Mouse (Mus musculus) gastrocnemius, adult 18-20 months (tissue): Measurements from ENCODE around the gene Ubqlnl. TPM values are rescaled to one million over a fixed set of nuclear protein-coding genes. Genes with fewer than 3 reads are reported as not detected.

Source experiments
- DNase-seq: peaks from one replicate; pipeline ENCODE4 v3.0.0; 2021; ENCODE audit warnings: low spot score
- long read RNA-seq, 2 experiments: library from polyadenylated mRNA; stranded (forward); transcript quantifications; one replicate each; pipeline ENCODE4 v2.0.0; 2021
- total RNA-seq, 2 experiments: library from RNA; stranded (reverse); gene quantifications; 2 replicates each; pipeline ENCODE4 v1.2.3; 2021

The Ubqlnl gene
- total RNA-seq = not detected
- long read RNA-seq, experiment 1 = 0 reads
- long read RNA-seq, experiment 2 = 0 reads

GRCm38 (mm10) chr7:104150456-104150855, at the start of gene Ubqlnl:
Ubqlnl (minus strand) TSS chr7:104150556.
- DNase-seq = no peak

DNA sequence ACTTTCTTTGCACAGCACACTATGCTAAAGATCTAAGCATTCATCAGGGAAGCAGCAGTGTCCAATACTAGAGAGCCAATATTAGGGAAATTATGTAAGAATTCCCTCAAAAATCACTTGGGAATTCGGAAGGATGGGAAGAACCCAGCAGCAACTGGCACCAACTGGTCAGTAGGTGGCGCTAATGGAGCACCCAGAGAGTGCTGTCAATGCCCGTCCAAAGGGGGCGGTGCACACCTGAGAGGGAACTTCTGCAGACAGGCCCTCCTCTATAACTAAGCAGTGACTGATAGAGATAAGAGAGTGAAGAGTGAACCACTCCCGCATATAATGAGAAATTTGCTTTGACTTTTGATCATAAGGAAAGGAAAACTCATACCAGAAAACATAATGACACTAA, 49.5 kb upstream of the Ubqlnl start:
- DNase-seq = peak; percentile 66

GRCm38 (mm10) chr7:104195885-104196284, 45.5 kb upstream of the Ubqlnl start, which contains the start of gene Olfr649:
Olfr649 (minus strand) TSS chr7:104195985.
- DNase-seq = no peak

- no peak for DNase-seq
Observed at GRCm38 (mm10) chr7:104191275-104191674, 40.9 kb upstream of the Ubqlnl start.

- DNase-seq = no peak
Observed at GRCm38 (mm10) chr7:104183292-104183691, 32.9 kb upstream of the Ubqlnl start, which contains the start of gene Olfr648. Olfr648 (minus strand) TSS chr7:104183392.

DNA sequence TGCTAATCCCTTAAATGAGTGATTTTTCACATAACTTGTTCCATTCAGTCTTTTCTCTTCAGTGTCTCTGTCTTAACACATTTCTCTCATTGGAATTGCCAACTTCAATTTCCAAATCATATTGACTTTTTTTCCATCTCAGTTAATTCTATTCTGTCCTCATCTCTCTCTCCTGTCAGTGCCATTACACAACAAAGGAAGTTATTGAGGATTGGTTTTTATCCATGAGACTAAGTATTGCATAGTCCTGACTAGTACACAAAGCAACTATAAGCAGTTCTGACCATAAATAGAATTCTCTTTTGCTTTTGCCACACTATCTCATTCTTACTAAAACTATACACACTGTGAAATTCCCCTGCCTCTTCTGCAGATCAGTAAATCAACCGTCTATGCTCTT, 28.7 kb upstream of the Ubqlnl start:
- no peak for DNase-seq

DNA sequence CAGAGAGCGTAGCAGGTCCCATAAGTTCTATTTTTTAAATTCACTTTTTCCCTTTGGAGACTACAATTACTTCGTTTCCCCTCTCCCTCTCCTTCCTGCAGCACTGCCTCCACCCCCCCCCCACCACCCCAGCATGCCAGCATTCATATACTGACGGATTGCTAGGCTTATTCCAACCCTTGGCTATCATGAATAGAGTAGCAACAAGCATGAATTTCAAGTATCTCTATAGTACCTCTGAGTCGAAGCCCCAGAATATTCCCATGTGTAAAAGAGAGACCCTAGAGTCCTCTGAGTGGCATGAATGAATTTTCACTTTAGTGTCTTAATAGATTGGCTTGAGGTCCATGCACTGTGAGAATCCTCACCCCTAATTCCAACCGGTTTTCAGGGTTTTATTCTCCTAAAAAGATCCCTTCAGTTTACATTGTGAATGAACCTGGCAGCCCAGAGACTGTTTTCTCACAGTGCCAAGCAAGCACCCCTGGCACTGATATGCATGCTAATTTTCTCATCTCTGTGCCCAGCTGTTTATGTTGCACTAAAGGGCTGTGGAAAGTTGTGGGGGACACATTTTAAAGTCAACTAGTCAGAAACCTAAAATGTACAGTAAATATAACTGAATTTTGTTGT, 28.2 kb upstream of the Ubqlnl start:
- no peak for DNase-seq

DNA sequence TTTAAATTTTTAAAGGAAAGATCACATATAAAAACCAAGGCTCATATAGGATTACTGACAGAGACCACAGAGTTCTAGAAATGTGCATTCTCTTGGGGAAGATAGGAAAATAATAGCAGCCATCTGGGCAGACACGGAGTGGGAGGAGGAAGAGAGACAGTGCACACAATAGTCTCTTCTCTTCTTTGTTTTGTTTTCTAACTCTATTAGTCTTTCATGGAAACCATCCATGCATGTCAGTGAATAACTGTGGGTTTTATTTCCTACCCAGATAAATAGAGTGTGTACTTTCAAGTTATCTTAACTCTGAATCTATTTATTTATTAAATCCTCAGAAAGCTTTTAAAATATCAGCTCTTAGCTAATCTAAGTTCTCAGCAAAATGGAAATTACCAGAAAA, 24.7 kb upstream of the Ubqlnl start:
- DNase-seq = no peak

DNA sequence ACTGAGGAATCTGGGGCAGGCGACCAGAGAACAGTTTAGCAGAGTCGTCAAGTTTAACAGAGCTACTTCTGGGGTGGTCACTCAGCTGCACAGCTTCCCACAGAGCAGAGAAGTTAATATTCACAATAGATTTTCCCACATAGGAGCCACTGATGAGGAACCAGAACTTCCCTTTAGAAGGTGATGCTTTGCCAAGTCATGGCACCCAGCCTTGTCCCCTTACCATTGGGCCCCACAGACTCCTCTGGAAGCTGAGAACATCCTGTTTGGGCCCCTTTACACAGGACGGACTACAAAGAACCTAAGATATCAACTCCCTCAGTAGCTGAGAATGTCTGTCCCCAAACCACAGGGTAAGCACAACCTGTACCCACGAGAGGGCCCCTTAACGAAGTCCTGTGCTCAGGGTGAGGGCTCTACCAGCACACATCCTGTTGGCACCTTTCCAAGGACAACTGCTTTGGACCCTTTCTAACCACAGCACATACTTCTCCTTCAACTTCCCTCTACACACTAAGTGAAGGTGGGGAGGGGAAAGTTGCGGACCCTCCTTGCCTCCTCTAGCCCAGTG, 19.4 kb upstream of the Ubqlnl start:
- no peak for DNase-seq

- DNase-seq = no peak
Observed at GRCm38 (mm10) chr7:104167105-104167504, 16.7 kb upstream of the Ubqlnl start.

DNA sequence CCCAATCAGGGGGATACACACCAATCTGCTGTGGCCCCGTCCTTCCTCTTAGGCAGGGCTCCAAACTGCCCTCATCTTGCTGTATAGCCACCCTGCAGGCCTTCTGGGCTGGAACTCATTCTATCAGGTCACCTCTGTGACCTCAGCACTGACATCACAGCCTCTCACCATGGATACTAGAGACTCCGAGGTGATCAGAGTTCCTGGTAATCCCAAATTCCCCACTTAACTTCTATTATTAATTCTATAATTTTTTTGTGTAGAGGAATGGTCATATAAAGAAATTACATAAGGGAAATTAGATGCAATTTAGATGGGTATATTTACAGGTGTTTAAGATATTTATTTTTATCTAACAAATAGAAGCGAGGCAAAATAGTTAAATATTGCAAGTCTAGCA, 7.2 kb downstream of the Ubqlnl start, which contains the start of gene Ubqln3:
Ubqln3 (minus strand) TSS at position 101 of the 400 bp plus-strand sequence.
- no peak for DNase-seq

GRCm38 (mm10) chr7:104137305-104137704, 13.1 kb downstream of the Ubqlnl start, which contains the start of gene Olfr643:
Olfr643 (minus strand) TSS chr7:104137405.
- DNase-seq = no peak

DNA sequence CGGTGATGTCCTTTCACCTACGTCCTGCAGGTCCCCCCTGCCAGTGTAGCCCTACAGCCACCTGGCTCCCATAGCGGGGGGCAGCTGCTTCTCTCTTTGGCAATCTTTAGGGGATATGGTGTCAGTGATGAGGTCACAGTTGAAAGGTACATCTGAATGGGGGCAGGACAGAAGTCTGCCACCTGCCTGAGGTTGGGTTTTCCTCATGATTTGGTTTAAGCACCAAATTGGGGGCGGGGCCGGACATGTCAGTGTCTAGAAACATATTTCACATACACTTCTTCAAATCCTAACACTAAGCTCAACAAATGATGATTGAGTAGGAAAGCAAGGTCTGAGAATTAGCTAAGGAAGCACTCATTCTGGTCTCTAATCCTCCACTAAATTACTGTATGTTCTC, 20.6 kb downstream of the Ubqlnl start, which contains the start of gene Ubqln5:
Ubqln5 (minus strand) TSS at position 101 of the 400 bp plus-strand sequence.
- DNase-seq = no peak

DNA sequence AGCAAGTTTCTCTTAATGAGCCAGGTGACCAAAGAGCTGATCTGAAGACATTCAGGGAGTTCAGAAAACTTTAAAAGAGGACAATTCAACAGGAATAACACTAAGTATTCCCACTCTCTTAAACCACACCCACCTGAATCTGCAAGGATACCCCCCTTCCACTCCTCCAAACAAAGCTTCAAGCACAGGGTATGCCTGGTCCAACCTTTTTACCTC, 45.7 kb downstream of the Ubqlnl start, which contains the start of gene Olfr646:
Olfr646 (plus strand) TSS at position 117 of the 216 bp plus-strand sequence.
- DNase-seq = no peak

- no peak for DNase-seq
Observed at GRCm38 (mm10) chr7:104103913-104104756, 46.2 kb downstream of the Ubqlnl start.

Other genes starting within 250 kb of the Ubqlnl start
- not detected for gene Olfr65, start 247.1 kb downstream of the Ubqlnl start, total RNA-seq
- gene Olfr631, start 221.7 kb downstream of the Ubqlnl start, total RNA-seq = not detected
- not detected for gene Olfr632, start 216.2 kb downstream of the Ubqlnl start, total RNA-seq
- gene Olfr633, start 206.1 kb downstream of the Ubqlnl start, total RNA-seq = not detected
- gene Olfr635, start 179.4 kb downstream of the Ubqlnl start, total RNA-seq = not detected
- not detected for gene Olfr638, start 151.8 kb downstream of the Ubqlnl start, total RNA-seq
- under 1 TPM in 1 of 2 experiments, not detected in 1; 0.05 TPM for gene Olfr639, start 133.3 kb downstream of the Ubqlnl start, total RNA-seq
- not detected for gene Olfr640, start 125.0 kb downstream of the Ubqlnl start, total RNA-seq
- not detected for gene Olfr641, start 115.1 kb downstream of the Ubqlnl start, total RNA-seq
- not detected for gene Olfr642, start 97.9 kb downstream of the Ubqlnl start, total RNA-seq
- gene 4930516K23Rik, start 89.1 kb downstream of the Ubqlnl start, total RNA-seq = not detected
- gene Olfr644, start 78.7 kb downstream of the Ubqlnl start, total RNA-seq = not detected
- gene Olfr645, start 65.1 kb downstream of the Ubqlnl start, total RNA-seq = not detected
- gene Olfr646, start 45.7 kb downstream of the Ubqlnl start, total RNA-seq = not detected
- not detected for gene Ubqln5, start 20.7 kb downstream of the Ubqlnl start, total RNA-seq
- gene Olfr643, start 13.2 kb downstream of the Ubqlnl start, total RNA-seq = not detected
- not detected for gene Ubqln3, start 7.3 kb downstream of the Ubqlnl start, total RNA-seq
- gene Olfm5, start 14.3 kb upstream of the Ubqlnl start, total RNA-seq = not detected
- not detected for gene Olfr648, start 32.8 kb upstream of the Ubqlnl start, total RNA-seq
- not detected for gene Olfr649, start 45.4 kb upstream of the Ubqlnl start, total RNA-seq
- gene Trim6, start 68.2 kb upstream of the Ubqlnl start, total RNA-seq = under 1 TPM in 1 of 2 experiments, not detected in 1; 0.09 TPM
- 1 to 10 TPM; 1.1 to 1.2 TPM for gene Trim34a, start 93.9 kb upstream of the Ubqlnl start, total RNA-seq
- under 1 TPM; 0.57 to 0.59 TPM for gene Trim5, start 137.5 kb upstream of the Ubqlnl start, total RNA-seq
- gene Trim12a, start 164.9 kb upstream of the Ubqlnl start, total RNA-seq = 1 to 10 TPM; 3.4 to 3.6 TPM
- gene Trim34b, start 178.9 kb upstream of the Ubqlnl start, total RNA-seq = not detected
- gene Trim12c, start 202.8 kb upstream of the Ubqlnl start, total RNA-seq = 1 to 10 TPM; 2.4 to 2.8 TPM
- gene Trim30b, start 219.3 kb upstream of the Ubqlnl start, total RNA-seq = not detected